Mouse (Mus musculus): ENCODE measurements around the gene Ifitm10. TPM values are rescaled to one million over a fixed set of nuclear protein-coding genes. Genes with fewer than 3 reads are reported as not detected.

Gene Ifitm10
- 0.18 and 0.40 TPM in 2 replicates for polyA plus RNA-seq (2014; fragmentation: Nextera tagmentation; extraction: Ambion mirVana)

DNA sequence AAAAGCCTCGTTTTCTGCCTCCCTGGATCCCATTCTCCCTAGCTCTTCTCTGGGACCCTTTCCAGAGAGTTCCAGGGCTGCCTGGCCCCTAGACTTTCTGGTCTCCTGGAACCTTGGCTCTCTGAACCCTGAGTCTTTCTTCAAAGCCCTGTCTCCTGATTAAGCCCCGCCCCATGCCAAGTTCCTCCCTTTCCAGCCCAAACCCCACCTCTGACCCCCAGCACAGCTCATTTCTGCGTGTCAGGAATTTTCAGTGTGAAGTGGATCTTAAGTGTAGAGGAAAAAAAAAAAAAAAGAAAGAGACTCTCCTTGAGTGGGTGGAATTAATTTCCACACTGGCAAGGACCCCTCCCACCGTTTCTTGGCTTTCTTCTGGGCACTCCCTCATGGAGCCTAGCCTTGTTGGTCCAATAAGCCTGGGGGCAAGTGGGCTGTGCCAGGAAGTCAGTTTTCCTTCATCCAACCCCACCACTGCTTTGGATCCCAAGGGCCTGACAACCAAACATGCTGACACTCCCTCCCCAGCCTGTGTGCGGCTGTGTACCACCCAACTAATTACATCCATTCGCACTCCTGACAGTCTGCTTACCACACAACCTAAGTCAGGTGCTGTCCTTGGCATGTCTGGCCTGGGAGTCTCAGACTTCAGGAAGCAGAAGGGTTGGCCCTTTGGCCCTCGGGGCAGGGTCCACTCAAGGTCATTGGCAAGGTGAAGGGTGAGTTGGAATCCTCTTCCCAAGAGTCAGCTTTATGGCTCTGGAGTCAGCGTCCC is at the start of gene Ifitm10:
TSS of gene Ifitm10 (minus strand) at position 113 of the 772 bp plus-strand sequence.
- H3K9me3 ChIP-seq (ENCODE audit: control insufficient read depth, low read length), result no peaks in the 10 kb centered on the region
- H3K27ac ChIP-seq (ENCODE audit: low read depth, low read length), result no peak within 1 kb of the TSS
- no peak within 1 kb of the TSS for H3K4me3 ChIP-seq (ENCODE audit: low read depth, low read length)
- H3K36me3 ChIP-seq (ENCODE audit: control insufficient read depth, insufficient read depth, low read length), result peaks cover 7% of the 10 kb centered on the region; the same call in 1 of the 2 replicates
- ATAC-seq (ENCODE audit: low FRiP score) (no peak), DNase-seq (ENCODE audit: low spot score, missing footprints) (no peak)
- H3K4me2 ChIP-seq, result no peak within 1 kb of the TSS
- H3K4me1 ChIP-seq (ENCODE audit: control insufficient read depth, insufficient read depth, low read length), result peaks cover 8% of the 10 kb centered on the region; the same call in 1 of the 2 replicates
- WGBS, result 74% methylated on average over 8 of the region's 8 CpGs
- H3K27me3 ChIP-seq (ENCODE audit: control insufficient read depth, insufficient read depth, low read length), result peaks cover 23% of the 10 kb centered on the region
- no peak within 1 kb of the TSS for H3K9ac ChIP-seq (ENCODE audit: low read length)

DNA sequence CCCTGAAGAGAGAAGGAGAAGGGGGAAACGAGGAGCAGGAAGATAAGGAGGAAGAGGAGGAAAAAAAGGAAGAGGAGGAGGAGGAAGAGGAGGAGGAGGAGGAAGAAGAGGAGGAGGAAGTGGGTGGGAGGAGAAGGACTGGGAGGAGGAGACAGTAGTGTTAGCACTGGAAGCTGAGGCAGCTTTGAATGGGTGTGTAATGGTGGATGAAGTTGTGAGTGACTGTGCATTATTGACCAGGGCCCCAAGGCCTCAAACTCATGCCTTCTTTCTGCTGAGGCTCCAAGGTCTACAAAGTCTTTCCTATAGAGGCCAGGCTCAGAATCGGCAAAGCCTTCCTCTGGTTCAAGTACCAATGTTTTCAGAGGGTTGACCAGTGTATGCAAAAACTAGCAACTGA is 48.3 kb upstream of the Ifitm10 start:
- ATAC-seq (ENCODE audit: low FRiP score), result no peak
- DNase-seq (ENCODE audit: low spot score, missing footprints), result no peak
- Histone ChIP-seq H3K36me3 (ENCODE audit: control insufficient read depth, insufficient read depth, low read length) (no peaks in the 10 kb centered on the region), H3K4me3 (ENCODE audit: low read depth, low read length) (no peak overlapping the region), H3K4me1 (ENCODE audit: control insufficient read depth, insufficient read depth, low read length) (no peaks in the 10 kb centered on the region), H3K4me2 (no peak overlapping the region), H3K9ac (ENCODE audit: low read length) (no peak overlapping the region), H3K27ac (ENCODE audit: low read depth, low read length) (no peak overlapping the region), H3K27me3 (ENCODE audit: control insufficient read depth, insufficient read depth, low read length) (no peaks in the 10 kb centered on the region), H3K9me3 (ENCODE audit: control insufficient read depth, low read length) (no peaks in the 10 kb centered on the region; the same call in 1 of the 2 replicates)
- 76% methylated on average over 2 of the region's 2 CpGs for WGBS

DNA sequence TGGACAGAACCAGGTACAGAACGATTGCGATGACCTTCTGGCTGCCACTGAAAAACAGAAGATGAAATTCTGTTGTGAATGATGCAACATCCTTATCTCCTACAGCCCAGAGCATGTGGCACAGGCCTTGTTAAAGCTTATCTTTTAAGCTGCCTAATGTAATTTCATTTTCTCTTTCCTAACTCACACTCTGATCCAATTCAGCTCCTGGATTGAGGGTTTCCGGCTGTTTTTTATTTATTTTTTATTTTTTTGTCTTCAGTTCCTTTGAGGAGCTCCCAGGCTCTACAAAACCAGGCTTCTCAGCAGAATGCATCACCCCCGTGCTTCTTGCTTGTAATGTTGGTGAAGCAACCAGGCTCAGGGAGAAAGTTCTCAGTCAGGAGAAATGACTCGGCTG is 46.3 kb upstream of the Ifitm10 start:
- Histone ChIP-seq H3K4me1 (ENCODE audit: control insufficient read depth, insufficient read depth, low read length) (no peaks in the 10 kb centered on the region), H3K9ac (ENCODE audit: low read length) (no peak overlapping the region), H3K36me3 (ENCODE audit: control insufficient read depth, insufficient read depth, low read length) (no peaks in the 10 kb centered on the region), H3K4me3 (ENCODE audit: low read depth, low read length) (no peak overlapping the region), H3K27ac (ENCODE audit: low read depth, low read length) (no peak overlapping the region), H3K9me3 (ENCODE audit: control insufficient read depth, low read length) (no peaks in the 10 kb centered on the region; the same call in 1 of the 2 replicates), H3K4me2 (no peak overlapping the region), H3K27me3 (ENCODE audit: control insufficient read depth, insufficient read depth, low read length) (no peaks in the 10 kb centered on the region)
- DNase-seq (ENCODE audit: low spot score, missing footprints) (no peak), ATAC-seq (ENCODE audit: low FRiP score) (no peak)
- 91% methylated on average over 5 of the region's 5 CpGs for WGBS

- DNase-seq (ENCODE audit: low spot score, missing footprints) (no peak), ATAC-seq (ENCODE audit: low FRiP score) (no peak)
- Histone ChIP-seq H3K4me2 (no peak overlapping the region), H3K9me3 (ENCODE audit: control insufficient read depth, low read length) (no peaks in the 10 kb centered on the region; the same call in 1 of the 2 replicates), H3K4me3 (ENCODE audit: low read depth, low read length) (no peak overlapping the region), H3K27me3 (ENCODE audit: control insufficient read depth, insufficient read depth, low read length) (no peaks in the 10 kb centered on the region), H3K27ac (ENCODE audit: low read depth, low read length) (no peak overlapping the region), H3K36me3 (ENCODE audit: control insufficient read depth, insufficient read depth, low read length) (no peaks in the 10 kb centered on the region), H3K9ac (ENCODE audit: low read length) (no peak overlapping the region), H3K4me1 (ENCODE audit: control insufficient read depth, insufficient read depth, low read length) (no peaks in the 10 kb centered on the region)
- WGBS, result 89% methylated on average over 8 of the region's 8 CpGs
Observed at GRCm38 (mm10) chr7:142418679-142419078, 45.1 kb upstream of the Ifitm10 start.

DNA sequence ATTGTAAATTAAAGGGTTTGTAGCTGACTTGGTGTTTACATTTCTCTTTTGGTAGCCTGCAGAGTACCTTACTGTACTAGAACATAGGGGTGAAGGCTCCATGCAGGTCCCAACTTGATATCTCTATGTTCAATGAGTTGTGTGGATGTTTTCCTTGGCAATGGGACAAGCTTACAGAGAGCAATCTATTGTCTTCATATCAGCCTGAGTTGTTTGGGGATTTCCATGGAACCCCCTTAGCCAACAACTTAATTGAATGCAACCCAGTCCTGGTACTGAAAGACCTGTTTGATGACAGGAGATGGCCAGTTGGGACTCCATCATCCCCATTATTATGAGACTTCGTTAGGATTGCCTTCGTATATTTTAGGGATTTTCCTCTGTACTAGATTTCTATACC is 44.5 kb upstream of the Ifitm10 start:
- Histone ChIP-seq H3K4me2 (no peak overlapping the region), H3K27ac (ENCODE audit: low read depth, low read length) (no peak overlapping the region), H3K36me3 (ENCODE audit: control insufficient read depth, insufficient read depth, low read length) (no peaks in the 10 kb centered on the region), H3K4me3 (ENCODE audit: low read depth, low read length) (no peak overlapping the region), H3K4me1 (ENCODE audit: control insufficient read depth, insufficient read depth, low read length) (no peaks in the 10 kb centered on the region), H3K9me3 (ENCODE audit: control insufficient read depth, low read length) (no peaks in the 10 kb centered on the region; the same call in 1 of the 2 replicates), H3K9ac (ENCODE audit: low read length) (no peak overlapping the region), H3K27me3 (ENCODE audit: control insufficient read depth, insufficient read depth, low read length) (no peaks in the 10 kb centered on the region)
- WGBS, result 92% methylated on average over 2 of the region's 2 CpGs
- DNase-seq (ENCODE audit: low spot score, missing footprints) (no peak), ATAC-seq (ENCODE audit: low FRiP score) (no peak)

DNA sequence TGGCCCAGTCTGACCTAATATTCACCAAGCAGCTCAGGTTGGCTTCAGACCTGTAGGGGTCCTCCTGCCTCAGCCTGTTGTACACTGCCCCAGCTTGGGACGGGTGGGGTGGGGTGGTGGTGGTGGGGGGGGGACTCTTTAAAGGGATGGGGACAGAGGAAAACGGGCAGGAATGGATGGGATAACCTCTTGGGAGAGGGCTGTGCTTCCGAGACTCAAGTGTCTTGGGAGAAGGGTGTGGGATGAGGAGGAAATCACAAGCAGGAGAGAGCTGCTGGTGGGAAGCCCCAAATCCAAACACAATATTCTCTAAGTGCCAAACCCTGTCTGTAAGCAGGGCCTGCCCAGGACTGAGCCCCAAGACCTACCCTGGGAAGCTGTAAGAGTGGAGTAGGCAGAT is 42.7 kb upstream of the Ifitm10 start:
- H3K9me3 ChIP-seq (ENCODE audit: control insufficient read depth, low read length), result no peaks in the 10 kb centered on the region; the same call in 1 of the 2 replicates
- H3K9ac ChIP-seq (ENCODE audit: low read length), result no peak overlapping the region
- H3K36me3 ChIP-seq (ENCODE audit: control insufficient read depth, insufficient read depth, low read length), result no peaks in the 10 kb centered on the region
- no peak overlapping the region for H3K4me3 ChIP-seq (ENCODE audit: low read depth, low read length)
- DNase-seq (ENCODE audit: low spot score, missing footprints) (no peak), ATAC-seq (ENCODE audit: low FRiP score) (no peak)
- H3K27me3 ChIP-seq (ENCODE audit: control insufficient read depth, insufficient read depth, low read length), result no peaks in the 10 kb centered on the region
- 72% methylated on average over 3 of the region's 3 CpGs for WGBS
- no peaks in the 10 kb centered on the region for H3K4me1 ChIP-seq (ENCODE audit: control insufficient read depth, insufficient read depth, low read length)
- H3K27ac ChIP-seq (ENCODE audit: low read depth, low read length), result no peak overlapping the region
- H3K4me2 ChIP-seq, result no peak overlapping the region

GRCm38 (mm10) chr7:142415314-142415713 is 41.8 kb upstream of the Ifitm10 start:
- no peaks in the 10 kb centered on the region for H3K27me3 ChIP-seq (ENCODE audit: control insufficient read depth, insufficient read depth, low read length)
- ATAC-seq (ENCODE audit: low FRiP score), result no peak
- WGBS, result 78% methylated on average over 4 of the region's 4 CpGs

GRCm38 (mm10) chr7:142413285-142413684 is 39.7 kb upstream of the Ifitm10 start:
- Histone ChIP-seq H3K36me3 (ENCODE audit: control insufficient read depth, insufficient read depth, low read length) (no peaks in the 10 kb centered on the region), H3K4me1 (ENCODE audit: control insufficient read depth, insufficient read depth, low read length) (no peaks in the 10 kb centered on the region), H3K9ac (ENCODE audit: low read length) (no peak overlapping the region), H3K27me3 (ENCODE audit: control insufficient read depth, insufficient read depth, low read length) (no peaks in the 10 kb centered on the region), H3K4me2 (no peak overlapping the region), H3K4me3 (ENCODE audit: low read depth, low read length) (no peak overlapping the region), H3K27ac (ENCODE audit: low read depth, low read length) (no peak overlapping the region), H3K9me3 (ENCODE audit: control insufficient read depth, low read length) (no peaks in the 10 kb centered on the region; the same call in 1 of the 2 replicates)
- ATAC-seq (ENCODE audit: low FRiP score) (no peak), DNase-seq (ENCODE audit: low spot score, missing footprints) (no peak)
- 96% methylated on average over 6 of the region's 6 CpGs for WGBS

More at GRCm38 (mm10) chr7:142415314-142415713, 41.8 kb upstream of the Ifitm10 start:
- no peaks in the 10 kb centered on the region; the same call in 1 of the 2 replicates for H3K9me3 ChIP-seq (ENCODE audit: control insufficient read depth, low read length)
- H3K4me3 ChIP-seq (ENCODE audit: low read depth, low read length), result no peak overlapping the region
- no peak overlapping the region for H3K4me2 ChIP-seq
- H3K4me1 ChIP-seq (ENCODE audit: control insufficient read depth, insufficient read depth, low read length), result no peaks in the 10 kb centered on the region
- no peak overlapping the region for H3K27ac ChIP-seq (ENCODE audit: low read depth, low read length)
- no peaks in the 10 kb centered on the region for H3K36me3 ChIP-seq (ENCODE audit: control insufficient read depth, insufficient read depth, low read length)
- DNase-seq (ENCODE audit: low spot score, missing footprints), result no peak
- no peak overlapping the region for H3K9ac ChIP-seq (ENCODE audit: low read length)

DNA sequence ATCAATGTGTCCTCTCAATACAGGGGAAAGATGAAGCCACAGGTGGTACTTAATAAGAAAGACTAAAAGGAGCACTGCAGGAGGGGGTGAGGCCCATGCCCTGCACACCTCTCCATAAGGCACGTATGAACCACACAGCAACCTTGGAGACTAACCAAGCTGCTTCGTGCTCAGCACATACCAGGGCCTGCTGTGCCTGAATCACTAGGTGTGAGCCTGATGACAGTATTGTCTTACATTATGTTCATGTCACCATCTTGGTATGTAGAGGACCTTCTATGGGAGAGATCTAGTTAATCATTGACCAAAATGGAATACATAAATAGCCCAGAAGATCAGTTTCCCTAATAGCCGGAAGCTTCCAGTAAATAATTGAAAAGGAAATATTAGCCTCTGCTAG is 36.0 kb upstream of the Ifitm10 start:
- H3K9me3 ChIP-seq (ENCODE audit: control insufficient read depth, low read length), result no peaks in the 10 kb centered on the region; the same call in 1 of the 2 replicates
- no peak overlapping the region for H3K27ac ChIP-seq (ENCODE audit: low read depth, low read length)
- ATAC-seq (ENCODE audit: low FRiP score) (no peak), DNase-seq (ENCODE audit: low spot score, missing footprints) (no peak)
- 88% methylated on average over 3 of the region's 3 CpGs for whole genome bisulfite sequencing
- no peaks in the 10 kb centered on the region for H3K4me1 ChIP-seq (ENCODE audit: control insufficient read depth, insufficient read depth, low read length)
- no peaks in the 10 kb centered on the region for H3K27me3 ChIP-seq (ENCODE audit: control insufficient read depth, insufficient read depth, low read length)
- no peak overlapping the region for H3K9ac ChIP-seq (ENCODE audit: low read length)
- no peak overlapping the region for H3K4me3 ChIP-seq (ENCODE audit: low read depth, low read length)
- no peak overlapping the region for H3K4me2 ChIP-seq
- H3K36me3 ChIP-seq (ENCODE audit: control insufficient read depth, insufficient read depth, low read length), result no peaks in the 10 kb centered on the region
